10 mouse cellular contexts compared by ENCODE assay signal in genomic region chr8:13529891-13530316, GRCm38 (mm10). TPM values are rescaled to one million over a fixed set of nuclear protein-coding genes. Genes with fewer than 3 reads are reported as not detected.
DNase-seq lines count a peak whose midpoint lies in the region; ATAC-seq and TF ChIP-seq lines count a peak whose summit lies in the region.
"Had no signal": no experiment of that assay in that cellular context is flagged by ENCODE, and none has a peak within 500 bp of the region (broad histone marks: within the 10 kb centered on the region; RNA-seq: fewer than 3 reads in every experiment).

No protein-coding gene starts in this region.

- peak; percentile 71; the same call in 1 of the 2 replicates for ATAC-seq in hindbrain, embryonic 14.5 days (ENCODE audit: low FRiP score)
- ATAC-seq in hindbrain, embryonic 12.5 days (ENCODE audit: low FRiP score): no peak
- ATAC-seq in heart, embryonic 14.5 days (ENCODE audit: insufficient number of reproducible peaks, insufficient read depth, low FRiP score, low read depth): peak; percentile 63

- H3K4me2 ChIP-seq in hindbrain, embryonic 14.5 days (replicated peaks): no peak overlapping the region
- H3K4me2 ChIP-seq in hindbrain, embryonic 12.5 days (replicated peaks): no peak overlapping the region
- 0 out of 2 replicates have a peak overlapping the region, but pooled peaks have one; percentile 11 for H3K4me2 ChIP-seq in heart, embryonic 14.5 days (ENCODE audit: low read length)
- H3K4me2 ChIP-seq: embryonic facial prominence, embryonic 12.5 days had no signal

- no peak overlapping the region; the same call in 1 of the 2 replicates for H3K27ac ChIP-seq in hindbrain, embryonic 14.5 days
- H3K27ac ChIP-seq in hindbrain, embryonic 12.5 days: no peak overlapping the region
- peak overlapping the region; percentile 20 to 73 for H3K27ac ChIP-seq in heart, embryonic 14.5 days (replicated peaks in 1 of 2; ENCODE audit: control insufficient read depth in 1 of 2, insufficient read depth in 1 of 2, low read depth in 2 of 2, low read length in 2 of 2)
- peak overlapping the region; percentile 54; the same call in 1 of the 2 replicates for H3K27ac ChIP-seq in layer of hippocampus, adult 2 months
- H3K27ac ChIP-seq: embryonic facial prominence, embryonic 12.5 days had no signal

- H3K9me3 ChIP-seq in hindbrain, embryonic 14.5 days (ENCODE audit: control insufficient read depth, low read length): 0 out of 2 replicates have a peak, but pooled peaks cover 6% of the 10 kb centered on the region
- no peaks in the 10 kb centered on the region; the same call in 1 of the 2 replicates for H3K9me3 ChIP-seq in hindbrain, embryonic 12.5 days (replicated peaks)
- H3K9me3 ChIP-seq in heart, embryonic 14.5 days (ENCODE audit: control insufficient read depth, low read length): peaks cover 4% of the 10 kb centered on the region; the same call in 1 of the 2 replicates
- H3K9me3 ChIP-seq: embryonic facial prominence, embryonic 12.5 days had no signal

- no peak overlapping the region for H3K9ac ChIP-seq in hindbrain, embryonic 14.5 days
- H3K9ac ChIP-seq in hindbrain, embryonic 12.5 days: no peak overlapping the region
- H3K9ac ChIP-seq in heart, embryonic 14.5 days (ENCODE audit: low read length): no peak overlapping the region
- H3K9ac ChIP-seq: embryonic facial prominence, embryonic 12.5 days had no signal

- H3K27me3 ChIP-seq in hindbrain, embryonic 14.5 days (ENCODE audit: control insufficient read depth, insufficient read depth, low read length): no peaks in the 10 kb centered on the region
- no peaks in the 10 kb centered on the region for H3K27me3 ChIP-seq in hindbrain, embryonic 12.5 days
- H3K27me3 ChIP-seq in heart, embryonic 14.5 days (ENCODE audit: control insufficient read depth, insufficient read depth, low read length): peaks cover 3% of the 10 kb centered on the region; the same call in 1 of the 2 replicates
- H3K27me3 ChIP-seq: embryonic facial prominence, embryonic 12.5 days had no signal

- WGBS in hindbrain, embryonic 14.5 days: 56% methylated on average over 7 of the region's 7 CpGs
- 75% methylated on average over 7 of the region's 7 CpGs for WGBS in hindbrain, embryonic 12.5 days
- WGBS in heart, embryonic 14.5 days: 14% methylated on average over 7 of the region's 7 CpGs

- H3K4me1 ChIP-seq in hindbrain, embryonic 14.5 days (replicated peaks; ENCODE audit: control insufficient read depth, insufficient read depth, low read length): peaks cover 14% of the 10 kb centered on the region
- H3K4me1 ChIP-seq in hindbrain, embryonic 12.5 days: peaks cover 16% of the 10 kb centered on the region
- H3K4me1 ChIP-seq in heart, embryonic 14.5 days (ENCODE audit: control insufficient read depth in 2 of 2, insufficient read depth in 2 of 2, low read length in 2 of 2): peaks cover 39 to 41% of the 10 kb centered on the region in 2 experiments
- H3K4me1 ChIP-seq: embryonic facial prominence, embryonic 12.5 days had no signal

- H3K4me3 ChIP-seq in hindbrain, embryonic 14.5 days (replicated peaks; ENCODE audit: low read length): no peak overlapping the region
- no peak overlapping the region for H3K4me3 ChIP-seq in hindbrain, embryonic 12.5 days
- no peak overlapping the region for H3K4me3 ChIP-seq in heart, embryonic 14.5 days (ENCODE audit: control insufficient read depth in 1 of 2, insufficient read depth in 1 of 2, low read depth in 1 of 2, low read length in 2 of 2)
- H3K4me3 ChIP-seq in layer of hippocampus, adult 2 months: no peak overlapping the region
- H3K4me3 ChIP-seq: embryonic facial prominence, embryonic 12.5 days had no signal

- peak; percentile 76 for DNase-seq in hindbrain, embryonic 14.5 days (ENCODE audit: low spot score)
- peak; percentile 70 to 94 for DNase-seq in cerebellum, postnatal 4 days (ENCODE audit: low spot score in 2 of 2)
- DNase-seq in layer of hippocampus, adult 2 months (ENCODE audit: low spot score in 2 of 2): peak; percentile 55 to 63
- DNase-seq in lung, postnatal 4 days: peak; percentile 82 to 91
- DNase-seq in urinary bladder, adult 2 months (ENCODE audit: low spot score): peak; percentile 43
- DNase-seq in embryo, embryonic 10 days (ENCODE audit: low spot score): no peak

- TF ChIP-seq CTCF in layer of hippocampus, adult 2 months (conservative IDR thresholded peaks at IDR 0.05): no peak

- H3K36me3 ChIP-seq in hindbrain, embryonic 14.5 days (replicated peaks; ENCODE audit: control insufficient read depth, insufficient read depth): no peaks in the 10 kb centered on the region
- no peaks in the 10 kb centered on the region for H3K36me3 ChIP-seq in hindbrain, embryonic 12.5 days
- no peaks in the 10 kb centered on the region for H3K36me3 ChIP-seq in heart, embryonic 14.5 days (ENCODE audit: control insufficient read depth, insufficient read depth, low read length)
- H3K36me3 ChIP-seq: embryonic facial prominence, embryonic 12.5 days had no signal

RNA-seq across cellular contexts. Expression of gene 1700029H14Rik, which starts 32.4 kb away (rescaled TPM):
- not detected in 2 replicates for polyA plus RNA-seq in hindbrain, embryonic 14.5 days (2014; fragmentation: Nextera tagmentation; extraction: Ambion mirVana)
- not detected in 2 replicates for polyA plus RNA-seq in hindbrain, embryonic 12.5 days (2016; fragmentation: Nextera tagmentation; extraction: Ambion mirVana)
- polyA plus RNA-seq in heart, embryonic 14.5 days (2014; fragmentation: Nextera tagmentation; extraction: Ambion mirVana): not detected in 2 replicates
- not detected for total RNA-seq in layer of hippocampus, adult 2 months (2021)
- 0.04 and 0.07 TPM in 2 replicates for polyA plus RNA-seq in urinary bladder, adult 2 months (2012; rRNA removed)
- total RNA-seq: CH12.LX had no signal
- polyA plus RNA-seq: embryonic facial prominence, embryonic 12.5 days had no signal

RNA-seq across cellular contexts. Expression of gene Gas6, which starts 35.6 kb away (rescaled TPM):
- 34.7 and 36.2 TPM in 2 replicates for polyA plus RNA-seq in hindbrain, embryonic 14.5 days (2014; fragmentation: Nextera tagmentation; extraction: Ambion mirVana)
- polyA plus RNA-seq in hindbrain, embryonic 12.5 days (2016; fragmentation: Nextera tagmentation; extraction: Ambion mirVana): 20.8 and 22.7 TPM in 2 replicates
- 123 and 151 TPM in 2 replicates for polyA plus RNA-seq in heart, embryonic 14.5 days (2014; fragmentation: Nextera tagmentation; extraction: Ambion mirVana)
- 10 to 100 TPM; 81.2 to 85.1 TPM for total RNA-seq in layer of hippocampus, adult 2 months (2021)
- 265 and 305 TPM in 2 replicates for polyA plus RNA-seq in urinary bladder, adult 2 months (2012; rRNA removed)
- total RNA-seq: CH12.LX had no signal

Comparison
In these comparisons a context has a peak if more than half of its experiments do, and no peak if none do; other contexts are left out.
1. H3K27ac ChIP-seq: peak in heart, embryonic 14.5 days (2 of 2) and layer of hippocampus, adult 2 months (single experiment); none in hindbrain, embryonic 14.5 days (single experiment) and hindbrain, embryonic 12.5 days (single experiment).